Mouse (Mus musculus): ENCODE data around the gene A030014E15Rik. TPM values are rescaled to one million over a fixed set of nuclear protein-coding genes. Genes with fewer than 3 reads are reported as not detected.

The A030014E15Rik gene
- not detected in 2 replicates for polyA plus RNA-seq (2015; fragmentation: Nextera tagmentation; extraction: Ambion mirVana)

GRCm38 (mm10) chr1:82924650-82925049, at the start of gene A030014E15Rik:
TSS of gene A030014E15Rik (plus strand) at chr1:82924917.

GRCm38 (mm10) chr1:82913025-82913424, 11.7 kb upstream of the A030014E15Rik start, which contains the start of gene A030005L19Rik:
TSS of gene A030005L19Rik (plus strand) at chr1:82913325.

GRCm38 (mm10) chr1:82931326-82931725, 6.6 kb downstream of the A030014E15Rik start, which contains the start of gene Gm6217:
TSS of gene Gm6217 (minus strand) at chr1:82931399.

DNA sequence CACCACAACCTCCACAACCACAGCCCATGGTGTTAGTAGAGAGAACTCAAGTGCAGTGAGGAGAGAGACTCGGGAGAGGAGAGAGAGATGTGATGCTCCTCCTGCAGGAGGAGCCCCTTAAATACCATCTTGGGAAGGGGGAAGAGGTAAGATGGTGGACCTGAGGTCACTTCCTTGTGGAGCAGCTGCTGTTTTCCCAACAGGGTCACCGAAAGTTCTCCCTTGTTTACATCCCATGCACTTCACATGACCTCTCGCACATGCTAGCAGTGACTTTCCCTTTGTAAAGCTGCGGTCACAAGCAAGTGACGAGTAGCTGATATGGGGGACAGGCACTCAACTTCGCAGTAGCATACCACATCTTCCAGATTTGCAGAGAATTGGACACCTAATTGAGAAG, 18.6 kb downstream of the A030014E15Rik start, which contains the start of gene A030003K21Rik:
Gene A030003K21Rik (minus strand): TSS at position 94 of the 400 bp plus-strand sequence.

DNA sequence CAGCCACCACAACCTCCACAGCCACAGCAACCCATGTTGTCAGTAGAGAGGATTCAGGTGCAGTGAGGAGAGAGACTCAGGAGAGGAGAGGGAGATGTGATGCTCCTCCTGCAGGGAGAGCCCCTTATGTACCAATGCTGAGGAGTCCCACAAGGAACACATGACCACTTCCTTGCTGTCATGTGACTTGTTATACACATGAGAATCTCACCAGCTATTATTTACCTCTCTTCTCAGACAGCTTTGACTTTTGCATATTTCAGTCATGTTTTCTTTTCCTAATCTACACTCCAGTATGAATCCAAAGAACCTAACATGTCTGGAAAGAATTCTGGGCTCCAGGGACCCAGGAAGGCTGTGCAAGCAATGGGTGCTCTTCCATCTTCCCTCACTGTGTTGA, 31.2 kb downstream of the A030014E15Rik start, which contains the start of gene Gm7544:
Gene Gm7544 (minus strand): TSS at position 101 of the 400 bp plus-strand sequence.

GRCm38 (mm10) chr1:82959870-82960385, 35.2 kb downstream of the A030014E15Rik start, which contains the start of gene Gm47955:
TSS of gene Gm47955 (plus strand) at chr1:82960286.

Other genes starting within 250 kb of the A030014E15Rik start
- gene Mff, start 200.0 kb upstream of the A030014E15Rik start, polyA plus RNA-seq (2015; fragmentation: Nextera tagmentation; extraction: Ambion mirVana): 378 and 390 TPM in 2 replicates
- gene Tm4sf20, start 156.5 kb upstream of the A030014E15Rik start, polyA plus RNA-seq (2015; fragmentation: Nextera tagmentation; extraction: Ambion mirVana): not detected in 2 replicates
- not detected in 2 replicates for gene Gm47791, start 153.7 kb upstream of the A030014E15Rik start, polyA plus RNA-seq (2015; fragmentation: Nextera tagmentation; extraction: Ambion mirVana)
- gene Agfg1, start 85.4 kb upstream of the A030014E15Rik start, polyA plus RNA-seq (2015; fragmentation: Nextera tagmentation; extraction: Ambion mirVana): 22.7 and 23.4 TPM in 2 replicates
- gene A030005L19Rik, start 11.6 kb upstream of the A030014E15Rik start, polyA plus RNA-seq (2015; fragmentation: Nextera tagmentation; extraction: Ambion mirVana): not detected in 2 replicates
- gene Gm6217, start 6.5 kb downstream of the A030014E15Rik start, polyA plus RNA-seq (2015; fragmentation: Nextera tagmentation; extraction: Ambion mirVana): not detected in 2 replicates
- gene A030003K21Rik, start 18.5 kb downstream of the A030014E15Rik start, polyA plus RNA-seq (2015; fragmentation: Nextera tagmentation; extraction: Ambion mirVana): not detected in 2 replicates
- gene Gm7544, start 31.1 kb downstream of the A030014E15Rik start, polyA plus RNA-seq (2015; fragmentation: Nextera tagmentation; extraction: Ambion mirVana): not detected in 2 replicates
- not detected in 2 replicates for gene Gm47955, start 35.4 kb downstream of the A030014E15Rik start, polyA plus RNA-seq (2015; fragmentation: Nextera tagmentation; extraction: Ambion mirVana)
- gene Gm47959, start 75.6 kb downstream of the A030014E15Rik start, polyA plus RNA-seq (2015; fragmentation: Nextera tagmentation; extraction: Ambion mirVana): not detected in 2 replicates
- 1.3 TPM in 2 replicates for gene Slc19a3, start 113.5 kb downstream of the A030014E15Rik start, polyA plus RNA-seq (2015; fragmentation: Nextera tagmentation; extraction: Ambion mirVana)
- gene Krtap28-10, start 117.6 kb downstream of the A030014E15Rik start, polyA plus RNA-seq (2015; fragmentation: Nextera tagmentation; extraction: Ambion mirVana): not detected in 2 replicates
- not detected in 2 replicates for gene Gm47969, start 120.0 kb downstream of the A030014E15Rik start, polyA plus RNA-seq (2015; fragmentation: Nextera tagmentation; extraction: Ambion mirVana)
- gene A030005K14Rik, start 134.5 kb downstream of the A030014E15Rik start, polyA plus RNA-seq (2015; fragmentation: Nextera tagmentation; extraction: Ambion mirVana): not detected in 2 replicates
- not detected in 2 replicates for gene Krtap28-13, start 136.0 kb downstream of the A030014E15Rik start, polyA plus RNA-seq (2015; fragmentation: Nextera tagmentation; extraction: Ambion mirVana)
- not detected in 2 replicates for gene Ccl20, start 191.8 kb downstream of the A030014E15Rik start, polyA plus RNA-seq (2015; fragmentation: Nextera tagmentation; extraction: Ambion mirVana)
- 1.6 and 1.7 TPM in 2 replicates for gene Daw1, start 234.8 kb downstream of the A030014E15Rik start, polyA plus RNA-seq (2015; fragmentation: Nextera tagmentation; extraction: Ambion mirVana)

Data from neural tube, postnatal 0 days (tissue).